Mouse (Mus musculus) frontal cortex, adult 2 months (tissue): ENCODE data around the gene Eif5a. TPM values are rescaled to one million over a fixed set of nuclear protein-coding genes. Genes with fewer than 3 reads are reported as not detected.

Experiments
- DNase-seq, 2 experiments: peaks; one replicate each; pipeline ENCODE4 v3.0.0; 2022; ENCODE audit warnings: low spot score in 1 of 2; ENCODE audit errors: extremely low spot score in 1 of 2
- polyA plus RNA-seq: library from polyadenylated mRNA; depleted of rRNA; stranded (reverse); fragments of >200 nt; gene quantifications from 2 replicates; pipeline ENCODE4 v1.2.3, GENCODE M21; 2012; rRNA removed

The Eif5a gene
- polyA plus RNA-seq, 1 experiment, result 630 TPM

GRCm38 (mm10) chr11:69879711-69880110, 42.0 kb downstream of the Eif5a start:
- DNase-seq, result no peak

GRCm38 (mm10) chr11:69878952-69879351, 42.8 kb downstream of the Eif5a start:
- no peak for DNase-seq

GRCm38 (mm10) chr11:69878399-69878798, 43.4 kb downstream of the Eif5a start:
- DNase-seq, result no peak

- no peak for DNase-seq
Measured at GRCm38 (mm10) chr11:69877878-69878277, 43.9 kb downstream of the Eif5a start, which contains the start of gene Tmem95. Gene Tmem95 (minus strand): TSS chr11:69878018.

GRCm38 (mm10) chr11:69876867-69877266, 44.9 kb downstream of the Eif5a start:
- DNase-seq, result peak in 1 of 2 experiments; percentile 85

GRCm38 (mm10) chr11:69876186-69876585, 45.6 kb downstream of the Eif5a start:
- DNase-seq, result no peak

- DNase-seq, result no peak
Measured at GRCm38 (mm10) chr11:69872451-69872850, 49.3 kb downstream of the Eif5a start.

- DNase-seq, result no peak
Measured at GRCm38 (mm10) chr11:69871822-69872221, 49.9 kb downstream of the Eif5a start.

GRCm38 (mm10) chr11:69870289-69871069, 51.3 kb downstream of the Eif5a start:
- no peak for DNase-seq

- DNase-seq, result no peak
Measured at GRCm38 (mm10) chr11:69867335-69867734, 54.4 kb downstream of the Eif5a start.

Other genes starting within 250 kb of the Eif5a start
- gene Eif4a1, start 249.5 kb downstream of the Eif5a start, polyA plus RNA-seq, result 365 and 370 TPM in 2 replicates
- 138 and 154 TPM in 2 replicates for gene Senp3, start 239.9 kb downstream of the Eif5a start, polyA plus RNA-seq
- gene Tnfsf13, start 236.2 kb downstream of the Eif5a start, polyA plus RNA-seq, result 5.3 and 5.4 TPM in 2 replicates
- 17.1 and 20.6 TPM in 2 replicates for gene Tnfsf12, start 226.1 kb downstream of the Eif5a start, polyA plus RNA-seq
- 2.9 and 4.9 TPM in 2 replicates for gene Tnfsfm13, start 225.9 kb downstream of the Eif5a start, polyA plus RNA-seq
- gene Polr2a, start 163.3 kb downstream of the Eif5a start, polyA plus RNA-seq, result 30.9 and 32.6 TPM in 2 replicates
- gene Slc35g3, start 160.0 kb downstream of the Eif5a start, polyA plus RNA-seq, result not detected in 2 replicates
- 45.7 and 51.4 TPM in 2 replicates for gene Zbtb4, start 156.0 kb downstream of the Eif5a start, polyA plus RNA-seq
- gene Chrnb1, start 126.0 kb downstream of the Eif5a start, polyA plus RNA-seq, result 1.4 and 1.9 TPM in 2 replicates
- gene Fgf11, start 120.1 kb downstream of the Eif5a start, polyA plus RNA-seq, result 18.4 and 22.0 TPM in 2 replicates
- 0.48 and 0.62 TPM in 2 replicates for gene Tmem102, start 116.3 kb downstream of the Eif5a start, polyA plus RNA-seq
- gene Gm39566, start 106.7 kb downstream of the Eif5a start, polyA plus RNA-seq, result not detected in 2 replicates
- not detected in 2 replicates for gene Spem2, start 103.5 kb downstream of the Eif5a start, polyA plus RNA-seq
- gene Spem1, start 99.8 kb downstream of the Eif5a start, polyA plus RNA-seq, result 0.42 and 0.58 TPM in 2 replicates
- 116 and 125 TPM in 2 replicates for gene Nlgn2, start 84.2 kb downstream of the Eif5a start, polyA plus RNA-seq
- gene Tmem256, start 83.4 kb downstream of the Eif5a start, polyA plus RNA-seq, result 183 and 212 TPM in 2 replicates
- 33.6 and 37.6 TPM in 2 replicates for gene Plscr3, start 75.6 kb downstream of the Eif5a start, polyA plus RNA-seq
- gene Tnk1, start 63.2 kb downstream of the Eif5a start, polyA plus RNA-seq, result 0.14 and 0.17 TPM in 2 replicates
- not detected in 2 replicates for gene Tmem95, start 43.9 kb downstream of the Eif5a start, polyA plus RNA-seq
- 1.6 and 1.8 TPM in 2 replicates for gene Kctd11, start 40.6 kb downstream of the Eif5a start, polyA plus RNA-seq
- gene Acap1, start 26.4 kb downstream of the Eif5a start, polyA plus RNA-seq, result 0.24 and 0.27 TPM in 2 replicates
- gene 2810408A11Rik, start 21.0 kb downstream of the Eif5a start, polyA plus RNA-seq, result 0.67 and 1.00 TPM in 2 replicates
- gene Neurl4, start 20.9 kb downstream of the Eif5a start, polyA plus RNA-seq, result 98.0 and 101 TPM in 2 replicates
- gene Gps2, start 8.1 kb downstream of the Eif5a start, polyA plus RNA-seq, result 64.6 and 69.0 TPM in 2 replicates
- 20.1 and 20.6 TPM in 2 replicates for gene Ybx2, start 13.8 kb upstream of the Eif5a start, polyA plus RNA-seq
- 1.4 and 2.1 TPM in 2 replicates for gene Slc2a4, start 26.2 kb upstream of the Eif5a start, polyA plus RNA-seq
- gene Cldn7, start 42.8 kb upstream of the Eif5a start, polyA plus RNA-seq, result 0.10 and 0.34 TPM in 2 replicates
- gene Ctdnep1, start 59.2 kb upstream of the Eif5a start, polyA plus RNA-seq, result 117 and 133 TPM in 2 replicates
- gene Elp5, start 60.6 kb upstream of the Eif5a start, polyA plus RNA-seq, result 118 and 119 TPM in 2 replicates
- 291 and 371 TPM in 2 replicates for gene Gabarap, start 69.2 kb upstream of the Eif5a start, polyA plus RNA-seq
- 38.9 and 42.2 TPM in 2 replicates for gene Phf23, start 73.8 kb upstream of the Eif5a start, polyA plus RNA-seq
- gene Dvl2, start 78.6 kb upstream of the Eif5a start, polyA plus RNA-seq, result 34.9 and 35.3 TPM in 2 replicates
- 69.8 and 74.0 TPM in 2 replicates for gene Acadvl, start 93.5 kb upstream of the Eif5a start, polyA plus RNA-seq
- gene Dlg4, start 95.0 kb upstream of the Eif5a start, polyA plus RNA-seq, result 697 and 762 TPM in 2 replicates
- gene Asgr1, start 132.1 kb upstream of the Eif5a start, polyA plus RNA-seq, result 2.4 and 3.6 TPM in 2 replicates
- 0.18 and 0.46 TPM in 2 replicates for gene Asgr2, start 170.7 kb upstream of the Eif5a start, polyA plus RNA-seq
- gene Mgl2, start 208.4 kb upstream of the Eif5a start, polyA plus RNA-seq, result 0.42 and 0.92 TPM in 2 replicates
- gene Clec10a, start 234.2 kb upstream of the Eif5a start, polyA plus RNA-seq, result 0.90 and 2.4 TPM in 2 replicates